Mouse (Mus musculus) midbrain, embryonic 12.5 days (tissue): ENCODE data around the gene Myo3b. TPM values are rescaled to one million over a fixed set of nuclear protein-coding genes. Genes with fewer than 3 reads are reported as not detected.
A peak's percentile ranks its signal among the peaks of the same experiment; 100 is the strongest.

ENCODE experiments used
- ATAC-seq: fragments of 200-750 bp; cut with Nextera tagmentation; 2 replicates; pipeline ENCODE4 v1.8.0; 2017; ENCODE audit warnings: low read depth, moderate TSS enrichment, moderate library complexity; ENCODE audit not compliant: low FRiP score
- H3K27ac ChIP-seq: fragments of 300-500 bp; sonication (generic); replicated peaks from 2 replicates; pipeline ENCODE4 v1.5.1; 2016; ENCODE audit warnings: mild to moderate bottlenecking
- H3K27me3 ChIP-seq: fragments of 300-500 bp; sonication (generic); 2 replicates; pipeline ENCODE4 v1.6.1; 2016; ENCODE audit warnings: mild to moderate bottlenecking
- H3K36me3 ChIP-seq: fragments of 300-500 bp; sonication (generic); 2 replicates; pipeline ENCODE4 v1.6.1; 2016
- H3K4me1 ChIP-seq: fragments of 300-500 bp; sonication (generic); 2 replicates; pipeline ENCODE4 v1.6.1; 2016
- H3K4me2 ChIP-seq: fragments of 300-500 bp; sonication (generic); replicated peaks from 2 replicates; pipeline ENCODE4 v1.6.1; 2016; ENCODE audit warnings: mild to moderate bottlenecking, moderate library complexity
- H3K4me3 ChIP-seq: fragments of 300-500 bp; sonication (generic); 2 replicates; pipeline ENCODE4 v1.5.1; 2016; ENCODE audit warnings: mild to moderate bottlenecking
- H3K9ac ChIP-seq: fragments of 300-500 bp; sonication (generic); replicated peaks from 2 replicates; pipeline ENCODE4 v1.6.1; 2016; ENCODE audit warnings: mild to moderate bottlenecking, moderate library complexity
- H3K9me3 ChIP-seq: fragments of 300-500 bp; sonication (generic); 2 replicates; pipeline ENCODE4 v1.6.1; 2016; ENCODE audit warnings: mild to moderate bottlenecking
- WGBS: fragments of 180-500 bp; shearing (Covaris S2); methylation state at CpG from one replicate; pipeline ENCODE4 v1.1.7; 2016; 5-methylcytosine and 5-hydroxymethylcytosine counted together
- polyA plus RNA-seq: library from polyadenylated mRNA; unstranded; fragments of >200 nt; fragmentation: Nextera tagmentation; extraction: Ambion mirVana; gene quantifications from 2 replicates; pipeline ENCODE4 v1.2.1, GENCODE M21; 2016

The Myo3b gene
- polyA plus RNA-seq, 1 experiment from 2014 or later = not detected

GRCm38 (mm10) chr2:70143543-70144188, 104.7 kb downstream of the Myo3b start:
- Histone ChIP-seq H3K9me3 (no peaks in the 10 kb centered on the region), H3K4me1 (no peaks in the 10 kb centered on the region; the same call in 1 of the 2 replicates), H3K4me2 (no peak overlapping the region), H3K9ac (no peak overlapping the region), H3K36me3 (no peaks in the 10 kb centered on the region), H3K27ac (no peak overlapping the region), H3K4me3 (no peak overlapping the region), H3K27me3 (no peaks in the 10 kb centered on the region)
- WGBS = 89% methylated on average over 4 of the region's 4 CpGs
- ATAC-seq = peak; percentile 30; the same call in 1 of the 2 replicates

GRCm38 (mm10) chr2:70146993-70147581, 108.2 kb downstream of the Myo3b start:
- H3K4me3 ChIP-seq = no peak overlapping the region

GRCm38 (mm10) chr2:70148821-70149510, 110.0 kb downstream of the Myo3b start:
- H3K9ac ChIP-seq = no peak overlapping the region
- no peaks in the 10 kb centered on the region for H3K27me3 ChIP-seq
- no peak overlapping the region for H3K27ac ChIP-seq
- no peak for ATAC-seq
- 81% methylated on average over 13 of the region's 13 CpGs for WGBS
- H3K4me3 ChIP-seq = no peak overlapping the region
- peaks cover 2% of the 10 kb centered on the region; the same call in 1 of the 2 replicates for H3K4me1 ChIP-seq
- no peaks in the 10 kb centered on the region for H3K36me3 ChIP-seq
- H3K4me2 ChIP-seq = no peak overlapping the region
- no peaks in the 10 kb centered on the region for H3K9me3 ChIP-seq

More at GRCm38 (mm10) chr2:70146993-70147581, 108.2 kb downstream of the Myo3b start:
- 58% methylated on average over 12 of the region's 12 CpGs for WGBS
- Histone ChIP-seq H3K9ac (no peak overlapping the region), H3K4me1 (peaks cover 2% of the 10 kb centered on the region; the same call in 1 of the 2 replicates), H3K36me3 (no peaks in the 10 kb centered on the region), H3K27me3 (no peaks in the 10 kb centered on the region), H3K4me2 (no peak overlapping the region), H3K27ac (no peak overlapping the region), H3K9me3 (no peaks in the 10 kb centered on the region)
- ATAC-seq = no peak

GRCm38 (mm10) chr2:70150399-70151035, 111.6 kb downstream of the Myo3b start:
- H3K4me1 ChIP-seq = peaks cover 2% of the 10 kb centered on the region; the same call in 1 of the 2 replicates
- H3K4me2 ChIP-seq = no peak overlapping the region
- no peak for ATAC-seq
- no peaks in the 10 kb centered on the region for H3K9me3 ChIP-seq
- no peaks in the 10 kb centered on the region for H3K36me3 ChIP-seq
- 85% methylated on average over 6 of the region's 6 CpGs for WGBS
- no peak overlapping the region for H3K4me3 ChIP-seq
- no peak overlapping the region for H3K27ac ChIP-seq
- no peaks in the 10 kb centered on the region for H3K27me3 ChIP-seq
- H3K9ac ChIP-seq = no peak overlapping the region

- 83% methylated on average over 3 of the region's 3 CpGs for whole genome bisulfite sequencing
These were observed 113.0 kb downstream of the Myo3b start for GRCm38 (mm10) chr2:70151930-70152329.

GRCm38 (mm10) chr2:70155226-70155836, 116.4 kb downstream of the Myo3b start:
- no peaks in the 10 kb centered on the region for H3K27me3 ChIP-seq
- no peak for ATAC-seq
- no peaks in the 10 kb centered on the region for H3K9me3 ChIP-seq
- WGBS = 82% methylated on average over 8 of the region's 8 CpGs
- no peak overlapping the region for H3K4me3 ChIP-seq
- no peak overlapping the region for H3K4me2 ChIP-seq
- peaks cover 8% of the 10 kb centered on the region for H3K4me1 ChIP-seq
- no peak overlapping the region for H3K9ac ChIP-seq
- no peaks in the 10 kb centered on the region for H3K36me3 ChIP-seq
- no peak overlapping the region for H3K27ac ChIP-seq

More at GRCm38 (mm10) chr2:70151930-70152329, 113.0 kb downstream of the Myo3b start:
- ATAC-seq = no peak
- Histone ChIP-seq H3K9ac (no peak overlapping the region), H3K27ac (no peak overlapping the region), H3K9me3 (no peaks in the 10 kb centered on the region), H3K4me1 (peaks cover 5% of the 10 kb centered on the region), H3K4me3 (no peak overlapping the region), H3K27me3 (no peaks in the 10 kb centered on the region), H3K4me2 (no peak overlapping the region), H3K36me3 (no peaks in the 10 kb centered on the region)

- 33% methylated on average over 8 of the region's 8 CpGs for WGBS
- Histone ChIP-seq H3K36me3 (no peaks in the 10 kb centered on the region), H3K9me3 (no peaks in the 10 kb centered on the region), H3K9ac (no peak overlapping the region), H3K4me3 (no peak overlapping the region), H3K4me1 (peaks cover 6% of the 10 kb centered on the region), H3K27me3 (no peaks in the 10 kb centered on the region), H3K27ac (no peak overlapping the region), H3K4me2 (no peak overlapping the region)
- ATAC-seq = no peak
These were observed 120.6 kb downstream of the Myo3b start for GRCm38 (mm10) chr2:70159543-70159942.

- Histone ChIP-seq H3K27ac (no peak overlapping the region), H3K36me3 (no peaks in the 10 kb centered on the region), H3K4me3 (no peak overlapping the region), H3K4me1 (peaks cover 18% of the 10 kb centered on the region), H3K4me2 (no peak overlapping the region), H3K9me3 (no peaks in the 10 kb centered on the region), H3K9ac (no peak overlapping the region), H3K27me3 (no peaks in the 10 kb centered on the region)
- 44% methylated on average over 3 of the region's 3 CpGs for WGBS
- ATAC-seq = no peak
These were observed 127.3 kb downstream of the Myo3b start for GRCm38 (mm10) chr2:70166231-70166630.

- peak; percentile 85 for ATAC-seq
- Histone ChIP-seq H3K9ac (no peak overlapping the region), H3K4me3 (no peak overlapping the region), H3K36me3 (no peaks in the 10 kb centered on the region), H3K27me3 (no peaks in the 10 kb centered on the region), H3K27ac (peak overlapping the region; percentile 54), H3K4me2 (no peak overlapping the region), H3K4me1 (peaks cover 18% of the 10 kb centered on the region), H3K9me3 (no peaks in the 10 kb centered on the region)
- WGBS = 40% methylated on average over 17 of the region's 17 CpGs
These were observed 129.3 kb downstream of the Myo3b start for GRCm38 (mm10) chr2:70167944-70168935.

GRCm38 (mm10) chr2:70170469-70170868, 131.5 kb downstream of the Myo3b start:
- no peak for ATAC-seq
- H3K4me3 ChIP-seq = no peak overlapping the region
- no peak overlapping the region for H3K4me2 ChIP-seq
- WGBS = 88% methylated on average over 5 of the region's 5 CpGs
- H3K27ac ChIP-seq = no peak overlapping the region
- no peaks in the 10 kb centered on the region for H3K27me3 ChIP-seq
- H3K36me3 ChIP-seq = no peaks in the 10 kb centered on the region
- no peak overlapping the region for H3K9ac ChIP-seq
- H3K4me1 ChIP-seq = peaks cover 18% of the 10 kb centered on the region
- 0 out of 2 replicates have a peak, but pooled peaks cover 3% of the 10 kb centered on the region for H3K9me3 ChIP-seq
